Mouse (Mus musculus) macrophage (primary cell): ENCODE measurements around the gene Gm20422. TPM values are rescaled to one million over a fixed set of nuclear protein-coding genes. Genes with fewer than 3 reads are reported as not detected.

Experiments used
- H3K27ac ChIP-seq: fragments of 350-480 bp; formaldehyde crosslinking; 2 replicates; pipeline ENCODE4 v1.9.0; 2021
- H3K36me3 ChIP-seq: fragments of 350-480 bp; formaldehyde crosslinking; 2 replicates; pipeline ENCODE4 v1.9.0; 2021; ENCODE audit errors: inconsistent target
- H3K4me3 ChIP-seq: fragments of 350-480 bp; formaldehyde crosslinking; 2 replicates; pipeline ENCODE4 v1.9.0; 2021; ENCODE audit errors: inconsistent target
- H3K79me2 ChIP-seq: fragments of 350-480 bp; formaldehyde crosslinking; 2 replicates; pipeline ENCODE4 v1.9.0; 2021; ENCODE audit errors: inconsistent target
- WGBS: methylation state at CpG from one replicate; pipeline ENCODE4 v1.1.7; 2026; ENCODE audit warnings: inconsistent platforms; ENCODE audit not compliant: missing documents; 5-methylcytosine and 5-hydroxymethylcytosine counted together
- polyA plus RNA-seq: library from polyadenylated mRNA; stranded (reverse); fragments of 250-400 nt; gene quantifications from 3 replicates; pipeline ENCODE4 v1.2.4, GENCODE M21; 2018; ENCODE audit warnings: inconsistent platforms

Gm20422 gene
- polyA plus RNA-seq, 1 experiment from 2014 or later: not detected

- H3K79me2 ChIP-seq: no peaks in the 10 kb centered on the region
- no peak overlapping the region for H3K27ac ChIP-seq
- H3K4me3 ChIP-seq: no peak overlapping the region
- H3K36me3 ChIP-seq: peaks cover 94% of the 10 kb centered on the region
Observed at GRCm38 (mm10) chr8:69802216-69802615, 27.5 kb upstream of the Gm20422 start.

- 90% methylated on average over 4 of the region's 4 CpGs for WGBS
- H3K79me2 ChIP-seq: no peaks in the 10 kb centered on the region
- H3K36me3 ChIP-seq: peaks cover 95% of the 10 kb centered on the region
- H3K4me3 ChIP-seq: no peak overlapping the region
- no peak overlapping the region for H3K27ac ChIP-seq
Observed at GRCm38 (mm10) chr8:69801796-69802195, 27.1 kb upstream of the Gm20422 start.

GRCm38 (mm10) chr8:69799946-69800345 is 25.3 kb upstream of the Gm20422 start:
- 94% methylated on average over 5 of the region's 5 CpGs for WGBS
- no peak overlapping the region for H3K4me3 ChIP-seq
- H3K36me3 ChIP-seq: peaks cover 97% of the 10 kb centered on the region
- peaks cover 13% of the 10 kb centered on the region; the same call in 1 of the 2 replicates for H3K79me2 ChIP-seq
- H3K27ac ChIP-seq: no peak overlapping the region

GRCm38 (mm10) chr8:69799261-69799660 is 24.6 kb upstream of the Gm20422 start:
- Histone ChIP-seq H3K79me2 (peaks cover 20% of the 10 kb centered on the region), H3K4me3 (no peak overlapping the region), H3K27ac (no peak overlapping the region), H3K36me3 (peaks cover 98% of the 10 kb centered on the region)
- 95% methylated on average over 7 of the region's 8 CpGs for WGBS

- H3K36me3 ChIP-seq: peaks cover 92% of the 10 kb centered on the region
- WGBS: 95% methylated on average over 10 of the region's 10 CpGs
Observed at GRCm38 (mm10) chr8:69797661-69798060, 23.0 kb upstream of the Gm20422 start.

GRCm38 (mm10) chr8:69796721-69797345 is 22.1 kb upstream of the Gm20422 start:
- Histone ChIP-seq H3K4me3 (no peak overlapping the region), H3K36me3 (peaks cover 83% of the 10 kb centered on the region), H3K79me2 (peaks cover 45% of the 10 kb centered on the region), H3K27ac (no peak overlapping the region)
- WGBS: 94% methylated on average over 16 of the region's 16 CpGs

More at GRCm38 (mm10) chr8:69797661-69798060, 23.0 kb upstream of the Gm20422 start:
- Histone ChIP-seq H3K4me3 (no peak overlapping the region), H3K27ac (no peak overlapping the region), H3K79me2 (peaks cover 36% of the 10 kb centered on the region)

- peaks cover 66% of the 10 kb centered on the region for H3K36me3 ChIP-seq
Observed at GRCm38 (mm10) chr8:69794901-69795300, 20.2 kb upstream of the Gm20422 start.

GRCm38 (mm10) chr8:69794096-69794495 is 19.4 kb upstream of the Gm20422 start:
- Histone ChIP-seq H3K27ac (no peak overlapping the region), H3K4me3 (no peak overlapping the region), H3K36me3 (peaks cover 57% of the 10 kb centered on the region), H3K79me2 (peaks cover 52% of the 10 kb centered on the region)
- 100% methylated on average over 3 of the region's 3 CpGs for WGBS

More at GRCm38 (mm10) chr8:69794901-69795300, 20.2 kb upstream of the Gm20422 start:
- Histone ChIP-seq H3K27ac (no peak overlapping the region), H3K4me3 (no peak overlapping the region), H3K79me2 (peaks cover 52% of the 10 kb centered on the region)
- WGBS: 100% methylated on average over 6 of the region's 6 CpGs

GRCm38 (mm10) chr8:69793666-69794065 is 19.0 kb upstream of the Gm20422 start:
- Histone ChIP-seq H3K4me3 (no peak overlapping the region), H3K27ac (no peak overlapping the region), H3K36me3 (peaks cover 53% of the 10 kb centered on the region), H3K79me2 (peaks cover 52% of the 10 kb centered on the region)
- 98% methylated on average over 4 of the region's 4 CpGs for WGBS

GRCm38 (mm10) chr8:69791415-69792068 is 16.9 kb upstream of the Gm20422 start:
- Histone ChIP-seq H3K27ac (peak overlapping the region; percentile 0), H3K4me3 (peak overlapping the region; percentile 68), H3K79me2 (peaks cover 52% of the 10 kb centered on the region), H3K36me3 (peaks cover 32% of the 10 kb centered on the region)
- under 1% methylated on average over 45 of the region's 48 CpGs for WGBS

- WGBS: under 1% methylated on average over 38 of the region's 38 CpGs
- H3K36me3 ChIP-seq: peaks cover 25% of the 10 kb centered on the region
- peaks cover 48% of the 10 kb centered on the region for H3K79me2 ChIP-seq
- H3K4me3 ChIP-seq: peak within 1 kb of the TSS; percentile 92
- H3K27ac ChIP-seq: peak within 1 kb of the TSS; percentile 76
Observed at GRCm38 (mm10) chr8:69790773-69791367, 16.2 kb upstream of the Gm20422 start, which contains the start of the genes Atp13a1 and Zfp866. Atp13a1 (plus strand) TSS chr8:69791163. Zfp866 (minus strand) TSS chr8:69791178.

GRCm38 (mm10) chr8:69790364-69790763 is 15.7 kb upstream of the Gm20422 start:
- Histone ChIP-seq H3K36me3 (peaks cover 20% of the 10 kb centered on the region), H3K27ac (peak overlapping the region; percentile 76), H3K79me2 (peaks cover 43% of the 10 kb centered on the region), H3K4me3 (peak overlapping the region; percentile 92)
- 30% methylated on average over 11 of the region's 11 CpGs for WGBS

GRCm38 (mm10) chr8:69789731-69790130 is 15.0 kb upstream of the Gm20422 start:
- H3K36me3 ChIP-seq: peaks cover 14% of the 10 kb centered on the region
- peaks cover 37% of the 10 kb centered on the region for H3K79me2 ChIP-seq
- 70% methylated on average over 5 of the region's 5 CpGs for WGBS
- H3K27ac ChIP-seq: no peak overlapping the region
- no peak overlapping the region for H3K4me3 ChIP-seq

GRCm38 (mm10) chr8:69789105-69789504 is 14.4 kb upstream of the Gm20422 start:
- 91% methylated on average over 5 of the region's 5 CpGs for WGBS
- H3K4me3 ChIP-seq: no peak overlapping the region
- H3K36me3 ChIP-seq: peaks cover 8% of the 10 kb centered on the region
- H3K79me2 ChIP-seq: peaks cover 30% of the 10 kb centered on the region
- H3K27ac ChIP-seq: no peak overlapping the region

GRCm38 (mm10) chr8:69777111-69777510 is 2.4 kb upstream of the Gm20422 start:
- 92% methylated on average over 9 of the region's 12 CpGs for WGBS
- Histone ChIP-seq H3K27ac (no peak overlapping the region), H3K79me2 (peaks cover 23% of the 10 kb centered on the region), H3K4me3 (no peak overlapping the region), H3K36me3 (no peaks in the 10 kb centered on the region)
